Mouse (Mus musculus): ENCODE data around the gene Mylk. TPM values are rescaled to one million over a fixed set of nuclear protein-coding genes. Genes with fewer than 3 reads are reported as not detected.

Mylk gene
- polyA plus RNA-seq, 1 experiment = not detected

- Histone ChIP-seq H3K9me3 (ENCODE audit: control insufficient read depth, low read length) (no peaks in the 10 kb centered on the region), H3K27me3 (ENCODE audit: control insufficient read depth) (peaks cover 7% of the 10 kb centered on the region), H3K36me3 (ENCODE audit: control insufficient read depth) (no peaks in the 10 kb centered on the region), H3K4me1 (ENCODE audit: control insufficient read depth) (no peaks in the 10 kb centered on the region), H3K4me3 (replicated peaks) (no peak overlapping the region)
- no peak for TF ChIP-seq GATA1 (IDR thresholded peaks at IDR 0.05; ENCODE audit: low read length)
- no peak for TF ChIP-seq TAL1 (IDR thresholded peaks at IDR 0.05; ENCODE audit: low read length)
These were observed 255.0 kb downstream of the Mylk start for GRCm38 (mm10) chr16:34999986-35000385.

GRCm38 (mm10) chr16:35000923-35001560 lies 256.0 kb downstream of the Mylk start:
- Histone ChIP-seq H3K4me3 (replicated peaks) (no peak overlapping the region), H3K27me3 (ENCODE audit: control insufficient read depth) (peaks cover 7% of the 10 kb centered on the region), H3K9me3 (ENCODE audit: control insufficient read depth, low read length) (no peaks in the 10 kb centered on the region), H3K4me1 (ENCODE audit: control insufficient read depth) (no peaks in the 10 kb centered on the region), H3K36me3 (ENCODE audit: control insufficient read depth) (no peaks in the 10 kb centered on the region)
- no peak for TF ChIP-seq TAL1 (IDR thresholded peaks at IDR 0.05; ENCODE audit: low read length)
- TF ChIP-seq GATA1 (IDR thresholded peaks at IDR 0.05; ENCODE audit: low read length) = no peak

GRCm38 (mm10) chr16:35004356-35004755 lies 259.3 kb downstream of the Mylk start:
- Histone ChIP-seq H3K36me3 (ENCODE audit: control insufficient read depth) (no peaks in the 10 kb centered on the region), H3K9me3 (ENCODE audit: control insufficient read depth, low read length) (no peaks in the 10 kb centered on the region), H3K27me3 (ENCODE audit: control insufficient read depth) (peaks cover 8% of the 10 kb centered on the region), H3K4me3 (replicated peaks) (no peak overlapping the region), H3K4me1 (ENCODE audit: control insufficient read depth) (no peaks in the 10 kb centered on the region)
- TF ChIP-seq GATA1 (IDR thresholded peaks at IDR 0.05; ENCODE audit: low read length) = no peak
- TF ChIP-seq TAL1 (IDR thresholded peaks at IDR 0.05; ENCODE audit: low read length) = no peak

GRCm38 (mm10) chr16:35004756-35005155 lies 259.7 kb downstream of the Mylk start:
- Histone ChIP-seq H3K9me3 (ENCODE audit: control insufficient read depth, low read length) (no peaks in the 10 kb centered on the region), H3K4me1 (ENCODE audit: control insufficient read depth) (no peaks in the 10 kb centered on the region), H3K36me3 (ENCODE audit: control insufficient read depth) (no peaks in the 10 kb centered on the region), H3K4me3 (replicated peaks) (no peak overlapping the region), H3K27me3 (ENCODE audit: control insufficient read depth) (peaks cover 9% of the 10 kb centered on the region)
- TF ChIP-seq GATA1 (IDR thresholded peaks at IDR 0.05; ENCODE audit: low read length) (no peak), TAL1 (IDR thresholded peaks at IDR 0.05; ENCODE audit: low read length) (no peak)

GRCm38 (mm10) chr16:35006251-35006650 lies 261.2 kb downstream of the Mylk start:
- H3K4me1 ChIP-seq (ENCODE audit: control insufficient read depth) = no peaks in the 10 kb centered on the region
- no peaks in the 10 kb centered on the region for H3K36me3 ChIP-seq (ENCODE audit: control insufficient read depth)
- TF ChIP-seq TAL1 (IDR thresholded peaks at IDR 0.05; ENCODE audit: low read length) = no peak
- no peak for TF ChIP-seq GATA1 (IDR thresholded peaks at IDR 0.05; ENCODE audit: low read length)
- H3K9me3 ChIP-seq (ENCODE audit: control insufficient read depth, low read length) = no peaks in the 10 kb centered on the region
- peaks cover 5% of the 10 kb centered on the region for H3K27me3 ChIP-seq (ENCODE audit: control insufficient read depth)
- H3K4me3 ChIP-seq (replicated peaks) = no peak overlapping the region

GRCm38 (mm10) chr16:35007361-35007760 lies 262.4 kb downstream of the Mylk start:
- Histone ChIP-seq H3K27me3 (ENCODE audit: control insufficient read depth) (peaks cover 3% of the 10 kb centered on the region; the same call in 1 of the 2 replicates), H3K36me3 (ENCODE audit: control insufficient read depth) (no peaks in the 10 kb centered on the region), H3K4me3 (replicated peaks) (no peak overlapping the region), H3K9me3 (ENCODE audit: control insufficient read depth, low read length) (no peaks in the 10 kb centered on the region), H3K4me1 (ENCODE audit: control insufficient read depth) (no peaks in the 10 kb centered on the region)
- TF ChIP-seq TAL1 (IDR thresholded peaks at IDR 0.05; ENCODE audit: low read length) = no peak
- TF ChIP-seq GATA1 (IDR thresholded peaks at IDR 0.05; ENCODE audit: low read length) = no peak

GRCm38 (mm10) chr16:35008447-35008846 lies 263.4 kb downstream of the Mylk start:
- Histone ChIP-seq H3K27me3 (ENCODE audit: control insufficient read depth) (peaks cover 3% of the 10 kb centered on the region; the same call in 1 of the 2 replicates), H3K9me3 (ENCODE audit: control insufficient read depth, low read length) (no peaks in the 10 kb centered on the region), H3K36me3 (ENCODE audit: control insufficient read depth) (no peaks in the 10 kb centered on the region), H3K4me1 (ENCODE audit: control insufficient read depth) (no peaks in the 10 kb centered on the region), H3K4me3 (replicated peaks) (no peak overlapping the region)
- no peak for TF ChIP-seq TAL1 (IDR thresholded peaks at IDR 0.05; ENCODE audit: low read length)
- TF ChIP-seq GATA1 (IDR thresholded peaks at IDR 0.05; ENCODE audit: low read length) = no peak

GRCm38 (mm10) chr16:35013501-35013900 lies 268.5 kb downstream of the Mylk start:
- TF ChIP-seq GATA1 (IDR thresholded peaks at IDR 0.05; ENCODE audit: low read length) (no peak), TAL1 (IDR thresholded peaks at IDR 0.05; ENCODE audit: low read length) (no peak)
- H3K9me3 ChIP-seq (ENCODE audit: control insufficient read depth, low read length) = no peaks in the 10 kb centered on the region
- H3K4me3 ChIP-seq (replicated peaks) = no peak overlapping the region
- H3K27me3 ChIP-seq (ENCODE audit: control insufficient read depth) = peaks cover 12% of the 10 kb centered on the region; the same call in 1 of the 2 replicates
- no peaks in the 10 kb centered on the region for H3K36me3 ChIP-seq (ENCODE audit: control insufficient read depth)
- no peaks in the 10 kb centered on the region for H3K4me1 ChIP-seq (ENCODE audit: control insufficient read depth)

- Histone ChIP-seq H3K9me3 (ENCODE audit: control insufficient read depth, low read length) (no peaks in the 10 kb centered on the region), H3K4me1 (ENCODE audit: control insufficient read depth) (no peaks in the 10 kb centered on the region), H3K27me3 (ENCODE audit: control insufficient read depth) (peaks cover 26% of the 10 kb centered on the region), H3K4me3 (replicated peaks) (no peak overlapping the region), H3K36me3 (ENCODE audit: control insufficient read depth) (no peaks in the 10 kb centered on the region)
- TF ChIP-seq TAL1 (IDR thresholded peaks at IDR 0.05; ENCODE audit: low read length) (no peak), GATA1 (IDR thresholded peaks at IDR 0.05; ENCODE audit: low read length) (no peak)
These were observed 271.5 kb downstream of the Mylk start for GRCm38 (mm10) chr16:35016491-35016890.

Measured in erythroblast, embryonic 14.5 days (primary cell).